Mouse (Mus musculus) kidney, adult 2 months (tissue): ENCODE measurements around the gene Asgr1.

Experiments
- CTCF ChIP-seq: fragments of 200-500 bp; conservative IDR thresholded peaks from 2 replicates; pipeline ENCODE4 v1.5.1; 2011; ENCODE audit warnings: low read depth, mild to moderate bottlenecking, control low read depth, low read length, moderate library complexity, mixed read lengths; ENCODE audit not compliant: insufficient read depth, insufficient read length
- POLR2A ChIP-seq: fragments of 200-500 bp; IDR thresholded peaks from one replicate; pipeline ENCODE4 v1.6.1; 2011; ENCODE audit warnings: low read depth, low read length, control low read depth

DNA sequence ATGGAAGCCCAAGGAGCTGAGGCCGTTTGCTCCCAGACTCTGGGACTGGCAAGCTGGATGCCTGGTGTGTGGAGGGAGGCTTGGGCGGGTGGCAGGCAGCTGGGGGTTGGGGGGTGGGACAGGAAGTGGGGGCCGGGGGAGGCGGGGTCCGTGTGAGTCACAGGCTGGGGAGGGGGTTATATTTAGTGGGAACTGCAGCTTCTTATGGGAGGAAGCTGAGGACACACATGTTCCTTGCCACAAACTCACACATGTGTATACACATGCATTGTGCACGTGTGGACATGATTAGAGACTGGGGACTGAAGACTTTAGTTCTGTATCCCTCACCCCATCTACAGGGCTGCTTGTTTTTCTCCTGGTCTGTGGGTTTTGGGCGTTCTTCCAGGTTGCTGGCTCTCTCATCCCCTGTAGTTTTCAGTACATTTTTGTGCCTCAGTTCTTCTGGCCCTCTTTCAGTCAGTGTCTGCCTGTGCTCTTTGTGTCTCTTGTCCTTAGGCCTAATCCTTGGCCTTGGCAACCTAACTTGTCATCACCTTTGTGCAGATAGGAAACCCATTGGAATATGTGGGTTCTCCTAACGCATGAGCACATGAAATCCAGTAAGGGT lies 33.8 kb upstream of the Asgr1 start:
- TF ChIP-seq POLR2A = no peak
- TF ChIP-seq CTCF = no peak
